Mouse (Mus musculus): ENCODE measurements around the gene Npas3. TPM values are rescaled to one million over a fixed set of nuclear protein-coding genes. Genes with fewer than 3 reads are reported as not detected.

Gene Npas3
- total RNA-seq, 2 experiments from 2014 or later = 0.47 to 1.5 TPM

- intact Hi-C loops (cut with DNase I; ENCODE audit: low total_unique reads) = no loop called here
- no peak for DNase-seq
Observed at GRCm38 (mm10) chr12:53752281-53753072, 504.0 kb downstream of the Npas3 start.

- no peak for DNase-seq
- intact Hi-C loops (cut with DNase I; ENCODE audit: low total_unique reads) = no loop called here
Observed at GRCm38 (mm10) chr12:53753368-53753937, 505.0 kb downstream of the Npas3 start.

- no peak for DNase-seq
- intact Hi-C loops (cut with DNase I; ENCODE audit: low total_unique reads) = no loop called here
Observed at GRCm38 (mm10) chr12:53754236-53754635, 505.8 kb downstream of the Npas3 start.

GRCm38 (mm10) chr12:53757631-53758030 is 509.2 kb downstream of the Npas3 start:
- intact Hi-C loops (cut with DNase I; ENCODE audit: low total_unique reads) = no loop called here

GRCm38 (mm10) chr12:53758356-53758755 is 509.9 kb downstream of the Npas3 start:
- no peak for DNase-seq
- intact Hi-C loops (cut with DNase I; ENCODE audit: low total_unique reads) = no loop called here

More at GRCm38 (mm10) chr12:53757631-53758030, 509.2 kb downstream of the Npas3 start:
- no peak for DNase-seq

GRCm38 (mm10) chr12:53764143-53764542 is 515.7 kb downstream of the Npas3 start:
- intact Hi-C loops (cut with DNase I; ENCODE audit: low total_unique reads) = no loop called here
- no peak for DNase-seq

GRCm38 (mm10) chr12:53768392-53768791 is 519.9 kb downstream of the Npas3 start:
- peak; percentile 36 for DNase-seq
- intact Hi-C loops (cut with DNase I; ENCODE audit: low total_unique reads) = no loop called here

- DNase-seq = no peak
- intact Hi-C loops (cut with DNase I; ENCODE audit: low total_unique reads) = no loop called here
Observed at GRCm38 (mm10) chr12:53771394-53771936, 523.0 kb downstream of the Npas3 start.

- intact Hi-C loops (cut with DNase I; ENCODE audit: low total_unique reads) = no loop called here
- DNase-seq = no peak
Observed at GRCm38 (mm10) chr12:53781850-53782552, 533.5 kb downstream of the Npas3 start.

GRCm38 (mm10) chr12:53789501-53789900 is 541.0 kb downstream of the Npas3 start:
- intact Hi-C loops (cut with DNase I; ENCODE audit: low total_unique reads) = no loop called here
- no peak for DNase-seq

- intact Hi-C loops (cut with DNase I; ENCODE audit: low total_unique reads) = no loop called here
- no peak for DNase-seq
Observed at GRCm38 (mm10) chr12:53794718-53795400, 546.4 kb downstream of the Npas3 start.

- no peak for DNase-seq
- intact Hi-C loops (cut with DNase I; ENCODE audit: low total_unique reads) = no loop called here
Observed at GRCm38 (mm10) chr12:53801831-53802230, 553.4 kb downstream of the Npas3 start.

GRCm38 (mm10) chr12:53802381-53802780 is 553.9 kb downstream of the Npas3 start:
- intact Hi-C loops (cut with DNase I; ENCODE audit: low total_unique reads) = no loop called here
- no peak for DNase-seq

GRCm38 (mm10) chr12:53810081-53810480 is 561.6 kb downstream of the Npas3 start:
- DNase-seq = no peak
- intact Hi-C loops (cut with DNase I; ENCODE audit: low total_unique reads) = no loop called here

- intact Hi-C loops (cut with DNase I; ENCODE audit: low total_unique reads) = no loop called here
- DNase-seq = no peak
Observed at GRCm38 (mm10) chr12:53814291-53814690, 565.8 kb downstream of the Npas3 start.

- intact Hi-C loops (cut with DNase I; ENCODE audit: low total_unique reads) = no loop called here
- DNase-seq = no peak
Observed at GRCm38 (mm10) chr12:53819982-53820381, 571.5 kb downstream of the Npas3 start.

- no peak for DNase-seq
- intact Hi-C loops (cut with DNase I; ENCODE audit: low total_unique reads) = no loop called here
Observed at GRCm38 (mm10) chr12:53822881-53823280, 574.4 kb downstream of the Npas3 start.

- intact Hi-C loops (cut with DNase I; ENCODE audit: low total_unique reads) = no loop called here
- no peak for DNase-seq
Observed at GRCm38 (mm10) chr12:53825251-53825650, 576.8 kb downstream of the Npas3 start.

GRCm38 (mm10) chr12:53825898-53826605 is 577.6 kb downstream of the Npas3 start:
- intact Hi-C loops (cut with DNase I; ENCODE audit: low total_unique reads) = no loop called here
- no peak for DNase-seq
